Mouse (Mus musculus) lung, postnatal 14 days (tissue): ENCODE data around the gene Tmem132d.

ENCODE experiments used
- DNase-seq: peaks from one replicate; pipeline ENCODE4 v3.0.0; 2021

Tmem132d gene

DNA sequence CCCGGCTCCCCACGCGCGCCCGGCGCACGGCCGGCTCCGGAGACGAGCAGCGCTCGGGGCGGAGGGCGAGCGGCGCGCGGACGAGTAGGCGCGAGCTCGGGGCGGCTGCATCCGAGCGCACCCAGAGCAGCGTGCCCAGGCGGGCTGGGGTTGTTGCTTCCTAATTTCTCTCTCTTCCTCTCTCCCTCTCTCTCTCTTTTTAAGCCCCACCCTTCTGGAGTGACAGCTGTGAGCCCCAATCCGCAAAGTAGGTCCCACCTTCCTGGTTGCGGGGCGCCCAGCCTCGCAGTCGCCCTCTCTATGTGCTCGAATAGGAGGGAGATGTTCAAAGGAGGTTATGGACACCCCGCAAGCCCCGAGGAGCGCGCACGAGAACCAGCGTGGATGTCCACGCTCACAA is at the start of gene Tmem132d:
Gene Tmem132d, minus strand, starts transcription at position 162 of the 400 bp plus-strand sequence.
- DNase-seq = peak; percentile 11

DNA sequence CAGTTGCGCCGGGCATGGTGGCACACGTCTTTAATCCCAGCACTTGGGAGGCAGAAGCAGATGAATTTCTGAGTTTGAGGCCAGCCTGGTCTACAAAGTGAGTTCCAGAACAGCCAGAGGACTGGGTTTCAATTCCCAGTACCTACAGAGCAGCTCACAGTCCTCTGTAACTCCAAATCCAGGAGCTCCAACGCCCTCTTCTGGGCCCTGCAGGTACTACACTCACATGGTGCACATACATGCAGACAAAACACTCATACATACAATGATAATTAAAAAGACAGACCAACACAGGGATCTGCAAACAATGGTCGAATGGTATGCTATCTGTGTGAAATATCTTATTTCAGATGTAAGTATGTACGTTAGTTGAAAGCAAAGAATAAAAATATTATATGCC is 47.9 kb upstream of the Tmem132d start:
- DNase-seq = no peak

DNA sequence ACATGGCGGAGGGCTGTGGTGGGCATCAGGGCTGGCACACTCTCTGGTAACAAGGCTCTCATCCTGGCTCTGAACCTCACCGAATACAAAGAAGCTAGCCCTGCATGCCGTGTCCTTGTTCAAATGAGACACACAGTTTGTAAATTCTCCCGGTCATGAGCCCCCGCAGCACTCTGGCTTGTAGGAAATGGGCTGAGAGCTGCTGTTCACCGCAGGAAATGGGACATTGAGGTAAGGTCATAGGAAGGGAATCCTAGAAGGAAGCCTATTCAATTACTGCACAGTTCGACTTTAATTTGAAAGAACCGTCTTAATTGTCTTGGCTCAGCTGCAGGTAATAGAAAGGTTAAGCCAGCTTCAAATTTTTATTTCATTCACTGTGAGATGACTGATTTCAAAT is 42.5 kb upstream of the Tmem132d start:
- no peak for DNase-seq

DNA sequence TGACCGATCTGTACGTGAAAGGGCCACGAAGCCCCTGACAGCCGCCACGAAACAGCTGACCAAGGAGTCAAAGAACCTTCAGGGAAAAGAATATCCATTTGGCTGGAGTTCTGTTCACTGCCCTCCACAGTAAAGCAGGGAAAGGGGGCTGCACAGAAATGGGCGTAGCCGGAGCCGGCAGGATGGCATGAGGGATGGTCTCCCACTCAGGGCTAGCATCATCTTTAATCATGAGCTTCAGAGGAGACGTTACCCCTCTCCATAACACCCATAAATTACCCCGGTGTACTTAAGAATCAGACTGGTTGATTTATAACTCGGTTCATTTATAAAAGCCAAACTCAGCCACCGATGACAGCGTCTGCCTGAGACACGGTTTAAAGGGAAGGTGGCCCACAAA is 36.9 kb upstream of the Tmem132d start:
- DNase-seq = no peak

DNA sequence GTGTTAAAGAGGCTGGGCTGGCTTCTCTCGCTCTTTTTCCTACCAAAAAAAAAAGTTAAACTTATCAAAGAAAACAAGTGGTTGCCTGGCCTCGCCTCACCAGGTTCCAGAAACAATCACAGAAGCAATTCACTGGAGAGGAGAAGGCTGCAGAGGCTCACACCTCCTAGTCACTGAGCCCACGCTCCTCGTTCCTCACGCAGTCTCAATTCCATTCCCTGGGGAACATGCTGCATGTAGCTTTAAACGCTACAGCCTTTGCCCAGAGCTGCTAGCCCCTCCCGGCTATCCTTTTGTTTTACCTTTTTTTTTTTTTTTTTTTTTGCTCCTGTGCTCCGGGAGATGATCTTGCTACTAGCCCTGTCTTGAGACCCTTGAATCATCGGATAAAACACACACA is 31.6 kb upstream of the Tmem132d start:
- no peak for DNase-seq

DNA sequence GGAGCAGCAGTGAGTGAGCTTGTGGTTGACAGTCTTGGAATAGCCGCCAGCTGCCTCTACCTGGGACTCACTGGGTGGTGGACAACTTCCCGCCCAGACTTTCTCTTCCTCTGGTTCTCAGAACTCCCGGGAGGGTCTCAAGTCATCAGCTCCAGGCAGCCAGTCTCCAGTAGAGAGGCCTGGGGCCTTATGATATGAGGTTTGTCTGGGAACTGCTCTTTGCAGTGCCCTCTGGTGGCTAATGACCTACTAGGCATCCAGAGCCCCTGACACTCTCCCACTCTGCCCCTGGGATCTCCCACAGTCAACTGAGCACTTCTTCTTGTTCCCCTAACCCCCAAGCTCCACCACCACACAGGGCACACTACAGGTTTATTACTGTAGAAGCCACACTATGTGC is 27.7 kb upstream of the Tmem132d start:
- no peak for DNase-seq

DNA sequence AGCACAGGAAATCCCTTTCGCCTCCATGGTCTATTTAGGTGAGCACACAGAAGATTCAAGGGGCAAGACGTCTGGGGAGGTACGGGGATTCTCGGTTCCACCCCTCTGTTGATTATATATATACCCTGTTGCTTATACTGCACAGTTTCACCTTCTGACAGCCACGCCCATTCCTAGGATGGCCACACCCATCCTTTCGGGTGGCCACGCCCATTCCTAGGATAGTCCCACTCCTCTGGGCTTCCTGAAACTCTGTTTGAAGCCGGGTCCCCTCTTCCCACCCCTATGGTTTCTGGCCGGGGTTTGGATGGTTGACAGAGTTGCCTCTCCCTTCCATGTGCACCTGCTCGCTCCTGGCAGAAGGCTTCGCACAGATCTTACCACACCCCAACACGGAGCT is 22.9 kb upstream of the Tmem132d start:
- no peak for DNase-seq

DNA sequence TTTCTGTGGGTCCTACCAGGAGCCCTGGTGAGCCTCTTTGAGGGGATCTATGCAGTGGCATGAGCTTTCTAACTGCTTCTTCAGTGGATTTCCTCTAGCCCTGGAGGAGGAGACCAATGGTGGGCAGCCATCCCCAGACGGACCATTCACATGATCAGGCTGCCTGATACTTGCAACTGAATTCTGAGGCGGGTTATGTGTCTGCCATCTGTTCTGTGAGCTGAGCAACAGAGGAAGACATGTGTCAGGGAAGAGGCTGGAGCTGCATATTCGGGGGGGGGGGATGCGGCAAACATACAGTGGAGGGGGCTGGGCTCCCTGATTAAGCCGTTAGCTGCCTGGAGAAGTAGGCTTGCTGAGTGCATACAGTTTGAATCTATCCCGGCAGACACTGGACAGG is 19.3 kb upstream of the Tmem132d start:
- DNase-seq = no peak

DNA sequence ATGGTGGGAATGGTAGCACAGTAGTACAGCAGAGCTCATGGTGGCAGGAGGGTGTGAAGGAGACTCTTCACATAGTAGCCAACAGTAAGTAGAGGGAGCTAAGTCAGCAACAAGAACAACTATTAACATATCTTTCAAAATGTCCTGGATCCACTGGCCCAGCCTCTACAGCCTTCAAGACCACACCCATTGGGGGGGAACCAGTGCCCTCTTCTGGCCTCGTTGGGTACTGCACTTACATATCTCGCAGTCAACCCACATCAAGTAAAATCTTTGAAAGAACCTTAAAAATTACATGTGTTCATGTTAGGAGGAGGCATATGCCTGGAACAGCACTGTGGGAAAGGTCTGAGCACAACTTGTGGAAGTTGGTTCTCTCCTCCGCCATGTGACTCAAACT is 17.9 kb upstream of the Tmem132d start:
- no peak for DNase-seq

DNA sequence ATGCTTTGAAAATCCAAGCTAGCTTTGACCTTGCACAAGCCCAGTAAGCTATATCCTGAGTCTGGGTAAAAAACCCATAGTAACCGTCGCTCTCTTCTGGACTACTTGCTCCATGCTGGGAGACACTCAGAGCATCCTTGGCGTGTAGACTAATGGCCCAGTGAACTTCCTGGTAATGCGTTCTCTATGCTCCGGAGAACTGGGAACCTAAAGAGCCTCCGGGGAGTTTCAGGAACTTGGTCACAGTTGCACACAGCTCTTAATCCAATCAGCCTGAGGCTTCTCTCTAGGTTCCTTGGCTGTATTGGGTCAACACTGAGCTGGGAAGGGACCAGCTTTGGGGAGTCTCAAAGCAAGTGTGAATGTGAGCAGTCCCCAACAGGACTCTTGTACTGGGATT is 12.0 kb upstream of the Tmem132d start:
- DNase-seq = no peak

DNA sequence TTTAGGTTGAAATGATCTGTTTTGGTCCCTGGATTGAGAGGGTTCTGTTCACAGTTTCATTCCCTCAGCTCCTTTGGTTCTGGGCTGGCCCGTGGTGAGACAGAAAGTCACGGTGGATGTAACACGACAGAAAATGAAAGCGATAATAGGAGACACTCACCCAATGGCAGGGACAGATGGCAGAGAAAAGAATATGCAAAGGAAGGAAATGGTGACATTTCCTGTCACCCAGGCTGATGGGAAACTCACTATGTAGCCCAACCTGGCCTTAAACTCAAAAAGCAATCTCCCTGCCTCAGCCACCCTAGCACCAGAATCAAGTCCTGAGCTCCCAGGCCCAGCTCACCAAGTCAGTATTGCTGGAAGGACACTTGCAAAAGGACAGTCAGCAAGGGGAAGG is 11.0 kb upstream of the Tmem132d start:
- no peak for DNase-seq

DNA sequence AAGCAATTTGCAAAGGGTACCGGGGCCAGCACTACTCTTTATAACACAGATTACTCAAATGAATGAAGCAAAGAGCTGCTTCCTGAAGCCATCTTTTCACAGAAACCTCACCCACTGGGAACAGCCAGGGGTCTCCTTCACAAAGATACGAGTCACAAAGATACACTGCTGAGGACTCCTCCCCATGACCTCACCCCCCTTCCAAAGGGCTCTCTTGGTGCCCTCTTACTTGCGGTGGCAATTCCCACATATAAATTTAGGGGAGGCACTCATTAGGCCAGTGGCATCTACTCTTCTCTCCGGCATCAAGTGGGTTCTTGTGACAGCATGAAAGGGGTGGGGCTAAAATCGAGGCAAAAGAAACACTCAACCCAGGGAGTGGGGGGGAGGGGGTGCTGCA is 8.2 kb upstream of the Tmem132d start:
- DNase-seq = no peak

DNA sequence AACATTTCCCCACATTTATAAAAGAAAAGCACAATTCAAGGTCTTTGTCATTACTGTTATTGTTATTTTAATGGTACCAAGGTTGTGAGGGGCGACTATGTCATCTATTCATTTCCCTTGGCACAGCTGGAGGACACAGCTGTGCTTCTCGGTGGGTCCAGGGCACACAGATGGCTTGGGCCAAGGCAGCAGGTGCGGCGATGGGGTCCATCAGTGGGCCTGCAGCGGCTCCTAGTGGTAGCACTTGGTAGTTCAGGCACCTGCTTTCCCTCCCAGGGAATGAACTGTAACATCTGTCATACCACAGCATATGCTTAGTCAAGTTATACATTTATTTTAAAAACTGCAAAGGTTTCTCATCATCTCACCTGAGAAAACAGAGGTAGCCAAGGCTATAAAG is 7.0 kb upstream of the Tmem132d start:
- DNase-seq = peak; percentile 74

DNA sequence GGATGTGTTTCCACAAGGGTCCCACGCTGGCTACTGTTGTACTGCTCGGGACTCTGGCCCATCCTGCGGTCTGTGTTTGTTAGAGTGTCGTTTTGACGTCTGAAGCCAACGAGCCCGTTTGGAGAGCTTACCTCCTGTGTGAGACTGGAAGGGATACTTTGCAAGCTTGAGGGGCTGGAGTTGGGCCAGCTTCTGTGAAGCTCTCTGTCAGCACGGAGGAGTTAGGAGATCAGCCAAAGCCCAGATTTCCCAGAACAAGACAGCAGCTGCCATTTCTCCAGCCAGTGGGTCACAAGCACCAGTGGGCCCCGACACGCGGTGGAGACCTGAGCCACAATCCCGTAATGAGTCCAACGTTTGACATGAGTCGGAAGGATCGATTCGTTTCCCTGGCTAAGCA is 5.2 kb upstream of the Tmem132d start:
- no peak for DNase-seq

DNA sequence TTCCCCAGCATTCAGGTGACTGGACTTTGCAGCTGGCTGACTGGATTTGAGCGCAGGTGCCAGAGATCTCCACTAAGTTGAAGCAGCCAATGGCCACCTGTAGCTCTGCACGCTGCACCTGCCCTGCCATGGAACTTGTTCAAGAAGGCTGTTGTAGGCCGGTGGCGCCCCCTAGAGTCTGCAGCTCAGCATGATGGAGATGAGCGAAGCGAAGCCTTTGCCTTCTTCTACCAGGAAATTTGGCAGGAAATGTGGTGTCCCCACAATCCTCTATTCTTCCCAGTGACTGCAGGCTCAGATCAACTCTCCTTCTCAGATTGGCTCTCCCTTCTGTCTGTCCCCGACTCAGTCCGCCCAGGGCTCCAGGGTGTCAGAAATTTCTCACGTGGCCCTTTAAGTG is 4.0 kb upstream of the Tmem132d start:
- peak; percentile 51 for DNase-seq

DNA sequence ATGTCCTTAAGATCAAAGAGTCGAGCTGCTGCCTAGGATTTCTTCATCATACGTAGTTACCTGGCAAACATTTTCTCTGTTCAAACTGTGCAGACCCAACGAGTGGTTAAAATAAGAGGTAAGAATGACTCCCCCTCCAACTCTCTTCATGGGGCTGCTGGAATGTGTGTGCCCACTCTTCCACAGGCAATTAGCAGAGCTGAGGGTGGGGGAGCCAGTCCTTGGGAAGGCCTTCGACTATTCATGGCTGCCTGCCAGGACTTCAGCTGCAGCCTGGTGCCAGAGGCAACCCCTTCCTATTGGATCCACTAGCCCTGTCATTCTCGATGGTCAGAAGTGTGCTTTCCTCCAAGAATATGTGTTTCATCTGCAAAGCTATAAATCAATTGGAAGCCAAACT is 2.8 kb upstream of the Tmem132d start:
- DNase-seq = peak; percentile 9

DNA sequence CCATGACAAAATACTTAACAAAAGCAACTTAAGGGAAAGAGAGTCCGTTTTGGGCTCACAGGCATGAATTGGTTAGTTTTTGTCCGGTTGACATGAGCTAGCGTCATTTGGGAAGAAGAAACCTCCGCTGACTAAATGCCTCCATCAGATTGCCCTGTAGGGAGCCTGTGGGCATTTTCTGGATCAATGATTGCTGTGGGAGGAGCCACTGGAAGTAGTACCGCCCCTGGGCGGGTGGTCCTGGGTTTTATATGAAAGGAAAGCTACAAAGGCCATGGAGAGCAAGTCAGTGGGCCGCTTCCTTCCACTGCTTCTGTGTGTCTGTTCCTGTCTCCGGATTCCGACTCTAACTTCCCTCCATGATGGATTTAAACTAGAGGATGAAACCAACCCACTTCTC is 909 bp upstream of the Tmem132d start:
- DNase-seq = no peak

DNA sequence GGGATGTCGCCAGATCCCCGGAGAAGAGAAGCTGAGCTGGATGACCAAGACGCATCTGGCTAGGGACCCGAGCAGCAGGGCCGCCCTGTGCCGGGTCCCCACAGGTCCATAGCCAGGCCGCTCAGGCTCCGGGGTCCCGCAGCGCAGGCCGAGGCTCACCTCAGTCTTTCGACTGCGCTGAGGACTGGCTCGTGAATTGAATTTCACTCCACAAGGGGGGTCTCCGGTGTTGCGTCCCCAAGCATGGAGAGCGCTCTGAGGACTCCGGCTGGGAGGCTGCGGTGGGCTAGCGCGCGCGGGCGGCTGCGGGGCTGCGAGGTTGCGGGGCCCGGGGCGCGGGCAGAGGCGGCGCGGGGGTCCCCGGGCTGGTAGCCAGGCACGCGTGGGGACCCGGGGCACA is 455 bp downstream of the Tmem132d start:
- DNase-seq = no peak

DNA sequence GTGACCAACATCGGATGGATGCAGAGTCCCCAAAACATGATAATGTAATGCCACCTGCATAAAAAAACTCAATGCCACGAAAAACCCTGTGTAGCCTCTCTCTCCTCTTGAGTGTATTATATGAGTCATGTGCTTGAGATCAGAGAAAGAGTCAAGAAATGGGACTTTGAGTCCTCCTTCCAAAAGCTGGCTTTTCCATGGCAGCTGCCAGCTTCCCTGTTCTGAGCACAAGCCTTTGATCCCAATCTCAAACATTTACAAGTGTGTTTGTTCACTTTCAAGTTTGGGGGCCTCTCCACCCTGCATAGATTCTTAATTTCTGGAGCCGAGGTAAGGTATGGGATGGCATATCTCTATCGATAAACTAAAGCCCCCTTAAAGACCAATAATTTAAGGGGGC is 8.2 kb downstream of the Tmem132d start:
- peak; percentile 11 for DNase-seq

DNA sequence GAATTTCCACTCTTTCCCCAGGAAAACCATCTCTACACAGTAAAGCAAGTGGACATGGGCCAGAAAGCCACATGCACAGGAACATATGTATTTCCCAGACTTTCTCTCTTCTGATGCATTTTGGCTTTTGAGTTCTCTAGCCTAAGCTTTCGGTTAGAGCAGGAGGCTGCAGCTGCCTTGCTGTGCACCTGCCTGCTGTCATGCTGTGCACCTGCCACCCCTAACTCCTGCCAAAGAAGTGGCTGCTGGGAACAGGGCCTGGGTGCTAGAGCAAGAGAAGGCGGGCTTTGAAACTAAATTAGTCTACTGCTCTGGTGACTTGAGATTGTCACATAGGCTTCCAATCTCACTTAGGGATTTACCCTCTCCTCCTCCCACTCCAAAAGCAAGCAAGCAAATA is 8.7 kb downstream of the Tmem132d start:
- DNase-seq = no peak

DNA sequence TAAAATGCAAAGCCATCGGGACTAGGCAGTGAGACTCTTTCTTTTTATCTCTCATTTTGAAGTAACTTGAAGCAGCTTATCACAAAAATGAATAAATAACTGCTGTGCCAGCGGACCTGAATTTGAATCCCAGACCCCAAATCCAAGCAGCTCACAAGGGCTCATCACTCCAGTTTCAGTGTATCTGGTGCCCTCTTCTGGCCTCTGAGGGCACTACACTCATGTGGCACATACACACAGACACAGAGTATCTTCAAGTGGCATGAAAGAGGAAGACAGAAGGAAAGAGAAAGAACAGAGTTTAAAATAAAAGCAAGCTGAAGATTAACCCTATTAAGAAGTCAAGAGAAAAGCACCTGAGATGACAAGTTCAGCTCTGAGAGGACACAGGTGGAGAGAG is 10.8 kb downstream of the Tmem132d start:
- DNase-seq = no peak

DNA sequence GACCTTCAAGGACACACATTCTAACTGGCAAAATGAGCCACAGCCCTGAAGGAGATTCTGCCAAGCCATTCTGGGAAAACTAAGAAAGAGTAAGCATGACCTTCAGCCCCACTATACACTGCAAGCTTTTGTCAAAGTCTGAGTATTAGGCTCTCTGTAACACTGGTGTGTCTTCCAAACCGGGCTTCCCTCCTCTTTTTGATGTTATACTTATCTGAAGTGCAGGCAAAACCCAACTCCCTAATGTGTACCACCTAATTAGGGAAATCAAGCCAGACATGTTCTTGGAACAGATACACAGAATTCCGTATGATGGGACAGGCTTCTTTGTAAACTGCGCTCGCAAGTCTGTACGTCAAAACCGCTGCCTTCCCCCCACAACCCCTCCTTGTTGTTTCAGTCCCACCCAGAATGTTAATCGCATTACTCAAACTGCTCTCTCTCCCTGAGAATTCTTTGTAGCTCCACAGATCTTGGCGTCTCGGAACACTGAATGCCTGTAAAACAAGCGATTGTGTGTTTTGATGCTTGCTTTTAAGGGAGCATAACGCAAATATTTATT is 14.6 kb downstream of the Tmem132d start:
- no peak for DNase-seq

DNA sequence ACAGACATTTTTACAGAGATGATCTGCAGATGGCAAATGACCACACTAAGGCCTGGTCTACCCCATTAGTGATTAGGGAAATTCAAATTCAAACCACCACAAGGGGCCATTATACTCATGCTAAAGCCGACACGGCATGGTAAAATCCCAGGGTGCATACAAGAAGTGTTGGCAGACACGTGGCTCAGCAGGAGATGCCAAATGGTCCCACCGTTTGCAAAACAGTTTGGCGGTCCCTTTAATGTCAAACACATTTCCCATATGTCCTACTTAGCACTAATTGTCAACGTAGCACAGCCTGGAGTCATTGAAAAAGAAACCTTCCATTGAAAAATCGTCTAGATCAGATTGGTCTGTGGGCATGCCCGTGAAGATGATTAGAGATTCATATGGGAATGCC is 18.8 kb downstream of the Tmem132d start:
- no peak for DNase-seq

DNA sequence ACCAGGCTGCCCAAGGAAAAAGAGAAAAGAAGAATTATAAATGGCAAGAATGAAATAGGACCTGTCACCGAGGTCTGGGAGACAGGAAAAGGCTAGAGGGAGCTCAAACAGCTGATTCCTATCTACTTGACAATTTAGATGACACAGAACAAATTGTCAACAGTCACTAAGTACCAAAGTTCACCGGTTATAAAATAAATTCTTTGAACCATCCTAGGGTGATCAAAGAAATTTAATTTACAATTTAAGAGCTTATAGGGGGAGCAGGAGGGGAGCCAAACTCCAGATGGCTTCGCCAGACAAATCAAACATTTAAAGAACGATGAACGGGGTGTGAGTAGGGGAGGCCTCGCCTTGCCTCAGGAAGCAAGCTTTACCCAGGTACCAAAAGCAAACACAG is 20.6 kb downstream of the Tmem132d start:
- no peak for DNase-seq

DNA sequence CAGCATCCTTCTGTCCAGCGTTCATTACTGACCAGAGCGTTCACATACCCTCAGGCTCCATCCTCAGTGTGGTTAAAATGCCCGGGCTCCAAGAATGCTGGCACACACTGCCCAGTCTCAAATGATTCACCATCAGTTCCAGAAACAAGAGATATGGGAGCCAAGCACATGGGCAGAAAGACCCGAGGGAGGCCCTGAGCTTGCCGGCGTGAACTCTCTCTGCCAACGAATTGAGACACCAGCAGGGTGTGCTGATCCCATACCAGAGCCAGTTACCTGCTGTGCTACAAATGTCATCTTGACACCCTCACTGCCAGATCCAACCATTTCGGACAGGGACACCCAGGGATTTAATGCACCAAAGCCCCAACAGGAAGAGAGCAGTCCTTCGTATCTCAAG is 25.3 kb downstream of the Tmem132d start:
- no peak for DNase-seq

DNA sequence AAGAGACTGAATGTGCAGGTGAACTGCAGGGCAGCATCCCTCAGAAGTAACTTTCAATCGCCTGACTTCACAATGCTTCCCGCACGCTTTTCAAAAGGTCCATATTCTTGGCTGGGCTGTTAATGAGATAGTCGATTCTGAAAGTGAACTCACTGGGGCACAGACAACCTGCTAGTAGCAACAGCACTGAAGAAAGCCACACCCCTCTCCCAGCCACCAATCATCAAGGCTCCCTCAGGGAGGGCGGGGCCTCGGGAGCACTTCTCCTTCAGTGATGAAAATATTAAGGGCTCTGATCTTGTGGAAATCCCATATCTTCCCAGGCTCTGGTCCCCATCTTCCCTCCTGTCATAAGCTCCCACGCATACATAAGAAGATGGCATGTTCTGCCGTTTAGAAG is 27.8 kb downstream of the Tmem132d start:
- DNase-seq = no peak
